Mouse (Mus musculus) stomach, embryonic 14.5 days (tissue): ENCODE data around the gene C77080. TPM values are rescaled to one million over a fixed set of nuclear protein-coding genes. Genes with fewer than 3 reads are reported as not detected.

Source experiments
- ATAC-seq: fragments of 200-750 bp; cut with Nextera tagmentation; 2 replicates; pipeline ENCODE4 v1.8.0; 2017; ENCODE audit warnings: low read depth, moderate TSS enrichment; ENCODE audit not compliant: insufficient number of reproducible peaks, insufficient read depth, low FRiP score
- H3K27ac ChIP-seq: fragments of 300-500 bp; sonication (generic); 2 replicates; pipeline ENCODE4 v1.5.1; 2014; ENCODE audit warnings: mild to moderate bottlenecking, low read length, moderate library complexity, mixed read lengths
- H3K27me3 ChIP-seq: fragments of 300-500 bp; sonication (generic); 2 replicates; pipeline ENCODE4 v1.6.1; 2014; ENCODE audit warnings: low read length, control low read depth, mixed read lengths; ENCODE audit not compliant: control insufficient read depth, insufficient read depth
- H3K36me3 ChIP-seq: fragments of 300-500 bp; sonication (generic); 2 replicates; pipeline ENCODE4 v1.6.1; 2014; ENCODE audit warnings: mild to moderate bottlenecking, control low read depth, low read length, moderate library complexity, mixed read lengths; ENCODE audit not compliant: control insufficient read depth, insufficient read depth
- H3K4me1 ChIP-seq: fragments of 300-500 bp; sonication (generic); 2 replicates; pipeline ENCODE4 v1.6.1; 2014; ENCODE audit warnings: low read length, control low read depth, mixed read lengths; ENCODE audit not compliant: control insufficient read depth, insufficient read depth
- H3K4me2 ChIP-seq: fragments of 300-500 bp; sonication (generic); replicated peaks from 2 replicates; pipeline ENCODE4 v1.6.1; 2014; ENCODE audit warnings: low read depth, low read length, control low read depth
- H3K4me3 ChIP-seq: fragments of 300-500 bp; sonication (generic); 2 replicates; pipeline ENCODE4 v1.5.1; 2014; ENCODE audit warnings: low read depth, low read length, control low read depth
- H3K9ac ChIP-seq: fragments of 300-500 bp; sonication (generic); replicated peaks from 2 replicates; pipeline ENCODE4 v1.6.1; 2014; ENCODE audit warnings: low read depth, mild to moderate bottlenecking, control low read depth, low read length, moderate library complexity, mixed read lengths
- H3K9me3 ChIP-seq: fragments of 300-500 bp; sonication (generic); 2 replicates; pipeline ENCODE4 v1.6.1; 2016; ENCODE audit warnings: low read depth, low read length, control low read depth; ENCODE audit not compliant: control insufficient read depth
- WGBS: fragments of 180-500 bp; shearing (Covaris S2); extraction: QIAGEN DNeasy Blood & Tissue Kit; methylation state at CpG from one replicate; pipeline ENCODE4 v1.1.7; 2014; 5-methylcytosine and 5-hydroxymethylcytosine counted together
- polyA plus RNA-seq: library from polyadenylated mRNA; unstranded; fragments of >200 nt; fragmentation: Nextera tagmentation; extraction: Ambion mirVana; gene quantifications from 2 replicates; pipeline ENCODE4 v1.2.1, GENCODE M21; 2014

Gene C77080
- polyA plus RNA-seq, 1 experiment from 2014 or later: 6.8 TPM

DNA sequence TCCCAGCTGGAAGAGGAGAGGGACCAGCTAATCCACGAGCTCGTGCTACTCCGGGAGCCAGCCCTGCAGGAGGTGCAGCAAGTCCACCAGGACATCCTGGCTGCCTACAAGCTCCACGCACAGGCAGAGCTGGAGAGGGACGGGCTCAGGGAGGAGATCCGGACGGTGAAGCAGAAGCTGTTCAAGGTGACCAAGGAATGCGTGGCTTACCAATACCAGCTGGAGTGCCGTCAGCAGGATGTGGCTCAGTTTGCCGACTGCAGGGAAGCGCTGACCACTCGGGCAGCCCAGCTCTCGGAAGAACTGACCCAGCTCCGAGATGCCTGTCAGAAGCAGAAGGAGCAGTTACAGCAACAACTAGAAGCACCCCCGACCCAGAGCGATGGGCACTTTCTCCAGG, 32.5 kb upstream of the C77080 start:
- Histone ChIP-seq H3K9ac (no peak overlapping the region), H3K4me3 (no peak overlapping the region), H3K27me3 (no peaks in the 10 kb centered on the region), H3K36me3 (no peaks in the 10 kb centered on the region), H3K27ac (no peak overlapping the region), H3K9me3 (no peaks in the 10 kb centered on the region), H3K4me2 (0 out of 2 replicates have a peak overlapping the region, but pooled peaks have one; percentile 10), H3K4me1 (peaks cover 10% of the 10 kb centered on the region)
- no peak for ATAC-seq
- WGBS: 28% methylated on average over 16 of the region's 16 CpGs

- no peaks in the 10 kb centered on the region for H3K27me3 ChIP-seq
- no peak overlapping the region for H3K4me2 ChIP-seq
- no peaks in the 10 kb centered on the region for H3K9me3 ChIP-seq
- ATAC-seq: no peak
- no peaks in the 10 kb centered on the region for H3K36me3 ChIP-seq
- peaks cover 2% of the 10 kb centered on the region for H3K4me1 ChIP-seq
- H3K9ac ChIP-seq: no peak overlapping the region
- WGBS: 57% methylated on average over 7 of the region's 7 CpGs
- H3K4me3 ChIP-seq: no peak overlapping the region
- H3K27ac ChIP-seq: no peak overlapping the region
These were observed 31.6 kb upstream of the C77080 start for GRCm38 (mm10) chr4:129292831-129293230.

GRCm38 (mm10) chr4:129289671-129290070, 28.5 kb upstream of the C77080 start:
- WGBS: 87% methylated on average over 8 of the region's 8 CpGs
- no peaks in the 10 kb centered on the region for H3K9me3 ChIP-seq
- H3K4me1 ChIP-seq: peaks cover 4% of the 10 kb centered on the region
- H3K4me3 ChIP-seq: no peak overlapping the region
- H3K9ac ChIP-seq: no peak overlapping the region
- H3K27me3 ChIP-seq: no peaks in the 10 kb centered on the region
- no peak overlapping the region for H3K27ac ChIP-seq
- no peak overlapping the region for H3K4me2 ChIP-seq
- no peak for ATAC-seq
- no peaks in the 10 kb centered on the region for H3K36me3 ChIP-seq

DNA sequence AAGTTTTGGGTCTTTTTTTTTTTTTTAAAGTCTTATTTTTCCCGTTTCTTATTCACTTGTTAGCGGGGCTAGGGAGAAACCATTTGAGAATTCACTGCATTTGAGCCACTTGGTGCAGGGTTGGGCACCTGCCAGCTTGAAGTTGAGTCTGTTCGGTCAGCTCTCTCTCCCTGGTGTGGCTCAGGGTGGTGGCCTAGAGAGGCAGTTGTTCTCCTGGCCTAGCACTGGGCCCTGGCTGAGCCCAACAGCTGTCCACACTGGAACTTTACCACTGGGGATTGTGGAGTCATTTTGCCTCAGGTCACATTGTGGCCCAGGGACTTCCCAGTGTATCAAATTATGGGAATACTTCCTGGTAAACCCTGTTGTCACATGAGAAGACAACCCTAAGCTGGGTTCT, 26.9 kb upstream of the C77080 start:
- Histone ChIP-seq H3K9me3 (no peaks in the 10 kb centered on the region), H3K27me3 (no peaks in the 10 kb centered on the region), H3K4me1 (peaks cover 4% of the 10 kb centered on the region; the same call in 1 of the 2 replicates), H3K4me2 (peak overlapping the region; percentile 97), H3K9ac (no peak overlapping the region), H3K27ac (no peak overlapping the region), H3K36me3 (no peaks in the 10 kb centered on the region), H3K4me3 (peak overlapping the region; percentile 54)
- WGBS: 37% methylated on average over 3 of the region's 3 CpGs
- ATAC-seq: no peak

DNA sequence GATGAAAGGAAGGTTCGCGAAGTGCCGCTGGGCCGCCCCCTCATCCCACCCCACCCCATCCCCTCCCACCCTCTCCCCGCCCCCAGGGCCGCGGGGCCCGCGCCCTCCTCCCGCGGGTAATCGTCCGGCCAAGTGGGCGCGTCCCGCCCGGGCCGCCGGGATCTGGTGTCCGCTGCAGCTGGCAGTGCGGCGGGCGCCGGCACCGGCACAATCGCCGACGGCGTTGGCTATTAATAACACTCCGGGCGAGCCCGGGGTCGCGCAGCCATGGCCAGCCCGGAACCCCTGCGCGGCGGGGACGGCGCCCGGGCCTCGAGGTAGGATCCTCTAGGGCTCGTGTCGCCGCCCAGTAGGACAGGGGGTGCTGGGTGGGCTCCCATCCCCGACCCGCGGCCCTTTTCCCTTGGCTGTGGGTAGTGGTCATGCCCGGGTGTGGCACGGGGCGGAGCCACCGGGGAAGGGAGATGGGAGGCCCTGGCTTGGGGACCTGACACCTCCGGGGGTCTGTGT, 26.3 kb upstream of the C77080 start, which contains the start of gene Sync:
TSS of gene Sync (plus strand) at position 146 of the 510 bp plus-strand sequence.
- WGBS: under 1% methylated on average over 50 of the region's 53 CpGs

GRCm38 (mm10) chr4:129286683-129287471, 25.7 kb upstream of the C77080 start:
- Histone ChIP-seq H3K27ac (no peak overlapping the region), H3K27me3 (no peaks in the 10 kb centered on the region), H3K4me1 (peaks cover 4% of the 10 kb centered on the region; the same call in 1 of the 2 replicates), H3K9ac (peak overlapping the region; percentile 48; the same call in 1 of the 2 replicates), H3K4me3 (peak overlapping the region; percentile 54), H3K9me3 (no peaks in the 10 kb centered on the region), H3K36me3 (no peaks in the 10 kb centered on the region), H3K4me2 (peak overlapping the region; percentile 97)
- peak; percentile 57; the same call in 1 of the 2 replicates for ATAC-seq
- 1% methylated on average over 27 of the region's 28 CpGs for WGBS

More for the DNA sequence above, 26.3 kb upstream of the C77080 start, which contains the start of gene Sync:
- Histone ChIP-seq H3K9me3 (no peaks in the 10 kb centered on the region), H3K4me1 (peaks cover 4% of the 10 kb centered on the region; the same call in 1 of the 2 replicates), H3K36me3 (no peaks in the 10 kb centered on the region), H3K4me2 (peak within 1 kb of the TSS; percentile 97), H3K9ac (peak within 1 kb of the TSS; percentile 48; the same call in 1 of the 2 replicates), H3K4me3 (peak within 1 kb of the TSS; percentile 54), H3K27ac (no peak within 1 kb of the TSS), H3K27me3 (no peaks in the 10 kb centered on the region)
- ATAC-seq: no peak; the same call in 1 of the 2 replicates

DNA sequence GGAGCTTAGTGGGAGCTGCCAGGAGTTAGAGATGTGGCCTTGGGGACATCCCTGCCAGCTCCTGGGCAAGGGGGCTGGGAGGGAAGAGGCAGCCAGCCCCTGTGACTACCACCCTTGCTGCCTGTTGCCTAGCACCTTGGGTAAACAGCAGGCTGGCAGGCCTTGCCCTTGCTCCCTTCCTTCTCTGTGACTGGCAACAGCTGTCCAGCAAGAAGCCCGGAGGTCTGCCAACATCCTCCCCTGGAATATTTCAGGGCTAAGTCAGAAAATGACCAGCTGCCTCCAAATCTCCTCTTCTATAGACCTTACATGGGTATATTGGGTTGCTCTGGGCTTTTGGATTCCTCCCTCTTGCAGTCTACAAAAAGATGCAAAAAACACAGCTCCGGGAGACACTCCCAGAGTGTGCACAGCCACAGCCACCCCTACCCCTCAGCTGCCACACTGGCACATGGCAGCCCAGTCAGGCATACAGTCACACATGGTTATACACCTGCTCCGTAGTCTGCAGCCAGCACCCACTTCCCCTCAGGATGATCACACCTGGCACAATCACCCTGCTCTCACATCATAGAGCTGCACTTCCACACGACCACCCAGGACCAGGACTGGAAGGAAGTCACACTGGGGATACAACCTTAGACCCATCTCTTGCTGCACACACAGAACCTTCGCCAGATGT, 24.9 kb upstream of the C77080 start:
- H3K36me3 ChIP-seq: no peaks in the 10 kb centered on the region
- no peaks in the 10 kb centered on the region for H3K27me3 ChIP-seq
- no peak overlapping the region for H3K4me3 ChIP-seq
- H3K27ac ChIP-seq: no peak overlapping the region
- H3K4me2 ChIP-seq: peak overlapping the region; percentile 97; the same call in 1 of the 2 replicates
- WGBS: 42% methylated on average over 5 of the region's 5 CpGs
- peaks cover 4% of the 10 kb centered on the region; the same call in 1 of the 2 replicates for H3K4me1 ChIP-seq
- no peak overlapping the region for H3K9ac ChIP-seq
- 0 out of 2 replicates have a peak, but pooled peaks have one; percentile 7 for ATAC-seq
- H3K9me3 ChIP-seq: no peaks in the 10 kb centered on the region

DNA sequence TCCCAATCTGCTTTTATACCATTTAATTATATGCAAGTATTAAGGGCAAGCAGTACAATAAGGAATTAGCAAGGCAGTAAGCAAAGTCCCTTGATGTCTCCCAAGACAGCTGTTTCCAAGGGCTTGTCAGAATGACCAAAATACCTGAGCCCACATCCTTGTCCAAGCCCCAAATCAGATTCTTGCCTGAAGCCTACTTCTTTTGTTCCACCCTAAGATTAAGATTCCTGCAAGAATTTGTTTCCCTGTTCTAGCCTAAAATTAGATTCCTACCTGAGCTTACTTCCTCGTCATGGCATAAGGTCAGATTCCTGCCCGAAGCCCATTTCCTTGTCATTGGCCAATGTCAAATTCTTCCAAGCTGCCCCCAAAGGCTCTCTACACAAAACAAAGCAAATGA, 23.5 kb upstream of the C77080 start:
- Histone ChIP-seq H3K4me3 (no peak overlapping the region), H3K4me2 (no peak overlapping the region), H3K27me3 (no peaks in the 10 kb centered on the region), H3K27ac (no peak overlapping the region), H3K4me1 (peaks cover 4% of the 10 kb centered on the region; the same call in 1 of the 2 replicates), H3K36me3 (no peaks in the 10 kb centered on the region), H3K9me3 (no peaks in the 10 kb centered on the region), H3K9ac (no peak overlapping the region)
- ATAC-seq: no peak
- WGBS: 72% methylated on average over 2 of the region's 2 CpGs
